Mouse (Mus musculus) adrenal gland, postnatal 10 days (tissue): ENCODE results near the gene Rapgef6. TPM values are rescaled to one million over a fixed set of nuclear protein-coding genes. Genes with fewer than 3 reads are reported as not detected.

Experiments used
- DNase-seq: peaks from one replicate; pipeline ENCODE4 v3.0.0; 2021; ENCODE audit warnings: mixed read lengths
- long read RNA-seq, 2 experiments: library from polyadenylated mRNA; stranded (forward); transcript quantifications; one replicate each; pipeline ENCODE4 v2.0.0; 2021
- total RNA-seq, 2 experiments: library from RNA; stranded (reverse); gene quantifications; 2 replicates each; pipeline ENCODE4 v1.2.3; 2021

Rapgef6 gene
- total RNA-seq: 10 to 100 TPM; 24.9 to 28.0 TPM
- long read RNA-seq, experiment 1, full-length matches to known transcripts: 2 of 11 reads
- long read RNA-seq, experiment 1, partial matches to known transcripts: 7 of 11 reads
- long read RNA-seq, experiment 1, other reads (novel, unspliced or antisense): 2 of 11 reads
- long read RNA-seq, experiment 2: 0 reads

DNA sequence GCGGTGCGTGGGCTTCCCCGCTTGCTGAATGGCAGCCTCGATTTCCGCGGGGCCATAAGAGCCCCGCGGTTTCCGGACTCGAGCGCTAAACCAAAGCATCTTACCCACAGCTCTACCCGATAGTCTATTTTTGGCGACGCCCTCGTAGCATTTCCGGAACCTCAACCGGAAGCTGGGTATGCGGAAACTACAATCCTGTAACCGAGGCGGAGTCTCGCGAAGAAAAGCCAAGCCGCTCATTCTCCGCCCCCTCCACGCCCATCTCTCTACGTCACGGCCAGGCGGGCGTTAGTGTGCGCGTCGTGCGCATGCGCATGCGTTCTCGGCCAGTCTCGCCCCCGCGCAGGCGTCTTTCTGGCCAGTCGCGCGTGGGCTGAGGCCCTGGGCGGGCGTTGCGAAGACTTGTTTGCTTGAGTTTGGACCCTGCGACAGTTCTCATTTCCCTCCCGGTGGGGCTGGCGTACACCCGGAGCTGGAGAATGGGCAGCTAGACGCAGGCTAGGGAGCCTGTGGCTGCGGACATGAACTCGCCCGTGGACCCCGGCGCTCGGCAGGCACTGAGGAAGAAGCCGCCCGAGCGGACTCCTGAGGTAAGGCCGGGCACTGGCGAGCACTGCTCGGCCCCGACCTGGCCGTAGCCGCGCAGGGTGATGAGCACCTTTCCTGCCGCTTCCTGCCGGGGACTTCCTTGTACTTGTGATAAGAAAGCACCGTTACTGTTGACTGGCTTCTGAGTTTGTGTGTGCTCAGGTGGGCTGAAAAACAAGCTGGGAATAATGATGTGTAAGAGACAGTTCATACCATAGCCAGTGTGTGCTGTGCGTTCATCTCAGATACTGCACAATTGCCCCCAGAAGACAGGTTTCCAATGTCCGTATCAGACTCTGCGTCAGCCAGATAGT lies at the start of gene Rapgef6:
TSS of gene Rapgef6 (plus strand) at position 319 of the 902 bp plus-strand sequence.
- peak; percentile 100 for DNase-seq

DNA sequence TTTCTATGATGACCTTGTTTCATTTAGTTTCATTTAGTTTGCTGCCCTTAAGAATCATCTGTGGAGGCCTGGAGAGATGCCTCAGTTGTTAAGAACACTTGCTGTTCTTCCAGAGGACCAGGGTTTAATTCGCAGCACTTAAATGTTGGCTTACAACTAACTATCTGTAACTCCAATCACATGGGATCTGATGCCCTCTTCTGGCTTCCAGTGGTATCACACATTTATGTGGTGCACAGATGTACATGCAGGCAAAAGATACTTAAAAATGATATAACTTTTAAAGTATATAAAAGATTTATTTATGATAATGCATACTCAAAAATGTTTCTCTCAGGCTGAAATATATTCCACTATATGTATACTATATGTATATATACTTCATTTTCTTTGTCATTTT lies 44.2 kb upstream of the Rapgef6 start:
- DNase-seq: peak; percentile 13

DNA sequence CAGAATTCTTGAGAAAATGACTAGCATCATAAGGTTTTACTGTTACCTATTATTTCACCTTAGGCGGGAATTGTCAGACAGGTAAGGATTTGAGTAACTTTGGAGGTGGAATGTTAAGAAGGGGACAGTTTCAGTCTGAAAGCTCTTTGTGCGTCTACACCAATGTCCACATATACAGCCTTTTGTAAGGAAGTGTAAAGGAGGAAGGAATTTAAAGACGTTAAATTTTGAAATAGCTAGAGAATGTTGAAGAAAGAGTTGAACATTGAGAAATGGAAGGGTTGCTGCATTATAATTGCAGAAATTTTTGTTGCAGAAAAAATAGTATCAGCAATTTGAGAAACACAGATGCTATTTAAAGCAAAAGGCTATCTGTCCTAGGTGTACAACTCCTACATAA lies 36.6 kb upstream of the Rapgef6 start:
- DNase-seq: no peak

DNA sequence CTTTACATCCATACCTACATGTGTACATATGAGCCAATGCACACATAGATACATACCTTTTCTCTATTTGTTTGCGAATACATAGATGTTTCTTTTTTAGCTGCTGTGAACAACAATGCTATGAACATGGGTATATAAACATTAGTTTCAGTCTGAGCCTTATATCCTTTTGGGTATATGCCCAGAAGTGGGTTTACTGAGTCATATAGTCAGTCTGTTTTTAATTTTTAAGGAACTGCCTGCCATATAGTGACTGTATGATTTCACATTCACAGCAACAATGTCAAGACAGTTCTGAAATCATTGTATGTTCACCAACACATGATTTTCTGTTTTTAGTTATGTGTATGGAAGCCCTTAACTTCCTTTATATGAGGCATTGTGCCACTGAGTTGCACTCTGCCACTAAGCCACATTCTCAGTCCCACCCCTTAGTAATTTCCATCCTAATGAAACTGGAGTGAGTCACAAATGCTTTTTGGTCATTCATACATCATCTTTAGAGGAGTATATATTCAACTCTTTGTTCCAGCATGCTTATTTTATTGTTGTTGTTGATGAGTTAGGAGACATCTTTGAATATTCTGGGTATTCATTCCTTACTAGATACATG lies 30.6 kb upstream of the Rapgef6 start:
- no peak for DNase-seq

DNA sequence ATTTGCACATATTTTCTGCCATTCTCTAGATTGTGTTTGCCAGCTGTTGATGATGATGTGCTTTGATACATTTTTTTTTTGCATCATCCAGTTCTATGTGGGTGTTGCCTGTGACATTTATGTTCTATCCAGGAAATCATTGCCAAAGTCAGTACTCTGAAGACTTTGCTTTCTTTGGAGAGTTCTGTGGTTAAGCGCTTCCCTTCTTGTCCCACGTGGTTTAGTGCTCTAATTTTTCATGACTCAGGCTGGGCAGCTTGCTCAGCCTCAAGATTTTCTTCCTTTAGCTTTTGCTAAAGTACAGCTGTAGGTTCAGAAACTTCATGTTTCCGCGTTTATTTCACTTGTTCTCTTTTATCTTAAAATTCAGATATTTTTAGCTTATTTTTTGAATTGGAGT lies 30.1 kb upstream of the Rapgef6 start:
- DNase-seq: no peak

DNA sequence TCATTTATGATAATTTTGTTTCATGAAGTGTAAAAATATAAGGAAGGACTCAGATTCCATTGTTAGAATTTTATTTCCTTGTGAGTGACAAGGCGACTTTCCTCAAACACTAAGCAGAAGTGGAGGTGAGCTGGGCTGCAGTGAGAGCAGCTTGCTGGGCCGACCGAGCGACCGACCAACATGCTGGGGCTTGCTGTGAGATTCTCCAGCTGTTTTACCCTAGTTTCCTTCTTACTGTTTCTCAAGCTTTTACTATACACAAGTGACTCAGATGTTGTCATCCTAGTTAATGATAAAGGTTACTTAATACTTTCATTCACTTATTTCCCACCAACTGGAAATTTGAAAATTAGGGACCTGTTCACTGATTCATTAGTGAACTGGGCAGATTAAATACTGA lies 22.8 kb upstream of the Rapgef6 start:
- no peak for DNase-seq

DNA sequence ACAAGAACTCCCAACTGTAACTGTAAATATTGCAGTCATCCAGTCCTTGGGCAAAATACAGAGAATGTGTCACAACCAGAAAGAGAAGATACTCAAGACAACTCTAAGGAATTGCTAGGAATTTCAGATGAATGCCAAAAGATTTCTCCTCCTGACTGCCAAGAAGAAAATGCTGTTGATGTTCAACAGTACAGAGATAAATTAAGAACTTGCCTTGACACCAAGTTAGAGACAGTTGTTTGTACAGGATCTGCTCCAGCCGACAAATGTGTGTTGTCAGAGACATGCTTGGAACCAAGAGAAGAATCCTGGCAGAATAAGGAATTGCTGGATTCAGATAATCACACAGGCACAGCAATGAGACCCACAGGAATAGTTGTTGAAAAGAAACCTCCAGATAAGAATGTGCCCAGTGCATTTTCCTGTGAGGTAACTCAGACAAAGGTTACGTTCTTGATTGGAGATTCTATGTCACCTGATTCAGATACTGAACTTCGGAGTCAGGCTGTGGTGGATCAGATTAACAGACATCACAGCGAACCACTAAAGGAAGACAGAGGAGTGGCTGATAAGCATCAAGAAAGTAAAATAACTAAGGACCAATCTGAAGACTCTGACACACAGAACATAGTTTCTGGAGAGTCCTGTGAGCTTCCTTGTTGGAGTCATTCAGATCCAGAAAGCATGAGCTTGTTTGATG lies 20.0 kb upstream of the Rapgef6 start:
- no peak for DNase-seq

DNA sequence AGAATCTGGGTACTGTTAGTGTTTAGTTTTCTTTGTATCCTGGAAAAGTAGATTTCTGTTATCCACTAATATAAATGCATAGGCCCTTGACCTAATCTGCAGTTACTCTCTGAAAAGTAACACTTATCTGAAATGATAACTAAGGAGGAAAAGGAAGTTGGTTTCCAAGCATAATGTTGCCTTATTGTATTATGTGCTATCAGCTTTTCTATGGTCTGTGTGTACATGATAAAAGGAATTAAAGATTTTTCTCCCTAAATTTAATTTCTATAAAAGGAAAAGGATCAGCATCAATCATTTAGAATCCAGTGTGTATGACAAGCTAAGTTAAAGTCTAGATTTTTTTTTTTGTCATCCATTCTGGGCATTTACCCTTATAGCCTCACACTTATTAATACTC lies 9.1 kb upstream of the Rapgef6 start:
- no peak for DNase-seq

DNA sequence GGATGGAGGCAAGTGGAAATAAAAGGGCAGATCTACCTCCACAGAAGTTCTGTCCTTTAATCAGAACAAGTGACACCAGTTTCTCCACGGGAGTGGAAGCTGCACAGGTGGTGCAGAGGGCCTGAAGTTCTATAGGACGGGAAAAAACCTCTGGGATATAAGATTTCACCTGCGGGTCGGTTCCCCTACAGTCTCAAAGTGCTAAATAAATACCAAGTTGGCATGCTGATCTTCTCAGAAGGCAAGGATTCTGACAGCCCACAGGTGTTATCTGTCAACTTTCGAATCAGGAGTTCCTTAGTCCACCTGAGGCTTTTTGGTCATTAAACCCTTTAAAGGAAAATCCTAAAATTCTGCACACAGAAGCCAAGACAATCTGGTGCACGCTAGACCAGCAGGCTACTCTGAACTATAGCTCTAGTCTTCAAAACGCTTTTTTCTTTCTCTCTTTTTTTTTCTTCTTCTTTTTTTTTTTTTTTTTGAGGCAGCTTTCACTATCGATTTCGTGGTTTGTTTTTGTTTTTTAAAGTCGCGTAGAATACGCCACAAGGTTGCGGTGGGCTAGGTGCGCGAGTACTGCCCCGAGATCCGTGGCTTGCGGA lies 619 bp upstream of the Rapgef6 start:
- DNase-seq: peak; percentile 21

DNA sequence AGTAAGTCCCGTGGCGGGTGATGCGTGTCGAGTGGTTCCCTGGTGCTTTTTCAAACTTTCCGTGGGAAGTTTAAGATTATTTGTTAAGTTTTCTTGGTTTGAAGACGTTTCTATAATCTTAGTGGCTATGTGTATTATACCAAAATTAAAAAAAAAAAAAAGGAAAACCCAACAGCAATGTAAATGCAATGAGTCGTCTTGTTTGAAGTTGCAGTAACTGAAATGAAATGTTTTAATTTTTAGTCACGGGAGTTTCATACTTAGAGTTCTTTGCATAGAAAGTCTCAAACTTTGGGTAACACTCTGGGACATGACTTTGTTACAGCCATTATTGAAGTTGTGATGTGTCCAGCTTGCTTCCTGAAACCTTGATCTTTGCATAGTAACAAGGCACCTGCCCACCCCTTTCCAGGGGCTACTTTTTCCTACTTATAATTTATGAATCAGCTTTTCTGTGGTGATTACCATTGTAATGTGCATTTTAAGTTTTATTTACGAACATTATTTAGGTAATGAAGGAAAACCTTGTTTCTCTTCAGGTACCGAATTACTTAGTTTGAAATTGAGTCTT lies 869 bp downstream of the Rapgef6 start:
- DNase-seq: no peak

DNA sequence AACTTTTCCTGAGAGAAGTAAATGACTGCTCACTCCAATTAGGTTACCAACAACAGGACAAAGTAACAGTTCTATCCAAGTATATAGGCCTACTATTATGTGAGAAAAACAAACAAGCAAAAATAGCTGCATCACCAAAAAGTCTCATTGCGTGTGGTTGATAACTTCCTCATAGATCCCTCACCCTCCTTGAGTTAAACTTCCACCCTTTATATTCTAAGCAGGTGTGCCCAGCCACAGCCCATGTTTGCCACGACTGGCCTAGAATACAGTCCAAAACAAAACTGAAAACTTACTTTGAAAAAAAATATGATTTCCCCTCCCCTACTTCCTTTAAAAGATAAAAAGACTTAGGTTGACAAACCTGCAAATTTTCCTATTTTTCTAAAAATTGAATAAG lies 5.4 kb downstream of the Rapgef6 start:
- no peak for DNase-seq

DNA sequence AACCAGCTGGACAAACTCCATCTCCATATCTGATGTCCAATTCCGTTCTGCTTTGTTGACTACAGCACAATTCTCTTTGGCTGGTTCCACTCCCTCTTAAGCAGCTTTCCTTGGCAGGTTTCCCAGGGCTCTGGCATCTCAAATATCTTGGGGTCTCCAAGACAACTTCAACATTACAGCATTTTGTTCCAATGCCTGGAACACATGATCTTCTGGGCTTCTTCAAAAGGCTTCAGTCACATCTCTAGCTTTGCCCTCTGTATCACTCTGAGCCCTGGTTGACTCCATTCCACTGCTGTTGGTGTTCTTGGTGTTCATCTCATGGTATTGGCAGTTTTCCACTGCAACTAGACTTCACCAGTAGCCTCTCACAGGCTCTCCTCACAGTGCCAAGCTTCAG lies 7.7 kb downstream of the Rapgef6 start:
- DNase-seq: peak; percentile 15

DNA sequence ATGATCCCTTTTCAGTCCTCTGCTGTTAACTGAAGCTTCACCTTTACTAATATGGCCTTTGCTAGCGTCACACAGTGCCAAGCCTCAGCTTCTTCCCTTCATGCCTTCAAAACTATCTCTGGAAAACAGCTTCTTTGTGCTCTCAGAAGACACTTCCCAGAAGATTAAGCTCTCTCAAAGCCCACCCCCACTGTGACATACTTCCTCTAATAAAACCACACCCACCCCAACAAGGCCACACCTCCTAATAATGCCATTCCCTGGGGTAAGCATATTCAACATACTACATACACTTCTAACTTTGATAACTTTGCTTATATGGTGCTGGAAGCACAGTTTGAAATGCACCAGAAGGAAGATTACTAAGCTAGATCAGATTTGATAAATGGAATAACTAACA lies 8.3 kb downstream of the Rapgef6 start:
- DNase-seq: no peak

DNA sequence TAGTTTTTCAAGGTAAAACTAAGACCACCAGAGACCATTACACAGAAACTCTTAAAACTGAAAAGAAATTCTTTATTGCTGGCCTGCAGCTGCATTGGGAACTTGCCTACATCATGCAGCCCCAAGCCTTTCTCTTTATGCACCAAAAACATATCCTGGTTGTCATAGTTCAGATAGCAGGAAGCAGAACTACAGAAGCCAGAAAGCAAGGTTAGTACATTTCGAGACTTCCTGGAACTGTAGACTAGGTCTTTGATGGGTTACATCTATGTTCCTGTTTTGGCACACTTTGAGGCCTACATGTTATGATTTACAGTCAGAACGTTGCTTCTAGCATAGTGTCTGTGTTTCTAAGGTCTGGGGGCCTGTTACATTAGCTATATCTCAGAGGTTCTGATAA lies 11.2 kb downstream of the Rapgef6 start:
- DNase-seq: no peak

DNA sequence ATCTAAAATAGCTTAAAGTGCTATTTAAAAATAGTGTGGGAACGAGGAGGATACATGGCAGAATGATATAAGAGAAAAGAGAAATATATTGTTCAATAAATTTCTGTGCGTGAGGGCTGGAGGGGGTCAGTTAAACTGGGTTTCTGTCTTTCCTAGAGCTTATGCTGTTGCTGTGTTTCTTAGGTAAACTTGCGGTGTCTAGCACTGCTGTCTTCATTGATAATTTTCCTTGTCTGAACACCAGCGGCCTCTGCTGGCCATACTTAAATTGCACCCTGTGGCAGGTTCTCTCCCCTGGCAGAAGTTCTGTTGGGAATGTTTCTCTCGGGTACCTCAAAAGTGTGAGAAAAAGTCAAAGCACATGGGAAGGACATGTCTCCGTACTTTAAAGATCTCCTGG lies 12.2 kb downstream of the Rapgef6 start:
- peak; percentile 87 for DNase-seq

DNA sequence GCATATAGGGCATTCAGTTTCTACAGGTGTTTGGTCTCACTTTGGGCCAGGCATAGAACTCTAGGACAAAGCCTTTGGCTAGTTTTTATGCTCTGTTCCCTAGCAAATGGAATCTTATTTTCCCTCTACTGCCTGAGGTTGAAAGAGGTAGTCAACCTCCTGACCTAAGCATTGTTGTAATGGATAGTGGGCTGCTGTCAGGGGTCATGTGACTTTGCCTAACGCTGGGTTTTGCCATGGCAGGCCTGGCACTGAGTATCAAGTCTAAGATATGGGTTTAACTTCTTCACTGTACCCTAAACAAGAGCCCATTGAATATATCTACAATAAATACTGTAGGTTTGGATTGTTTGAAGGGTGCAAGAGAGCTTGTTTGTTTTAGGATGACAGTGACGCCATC lies 16.4 kb downstream of the Rapgef6 start:
- DNase-seq: no peak

DNA sequence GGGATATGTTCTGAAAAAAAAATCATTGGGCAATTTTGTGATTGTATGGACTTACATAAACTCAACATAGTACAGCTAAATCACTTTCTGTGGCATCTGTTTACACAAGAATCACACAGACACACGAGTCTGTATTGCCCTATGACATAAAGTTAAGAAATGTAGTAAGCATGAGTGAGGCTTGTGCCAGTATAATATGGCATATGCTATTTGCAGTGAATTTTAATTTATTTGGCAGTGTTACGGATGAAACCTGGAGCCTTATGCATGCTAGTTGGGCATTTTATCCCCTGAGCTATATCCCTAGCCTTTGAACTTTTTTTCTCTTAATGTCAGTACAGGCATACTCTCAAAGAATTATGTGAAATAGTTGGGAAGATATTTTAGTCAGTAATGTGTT lies 16.8 kb downstream of the Rapgef6 start:
- DNase-seq: no peak

DNA sequence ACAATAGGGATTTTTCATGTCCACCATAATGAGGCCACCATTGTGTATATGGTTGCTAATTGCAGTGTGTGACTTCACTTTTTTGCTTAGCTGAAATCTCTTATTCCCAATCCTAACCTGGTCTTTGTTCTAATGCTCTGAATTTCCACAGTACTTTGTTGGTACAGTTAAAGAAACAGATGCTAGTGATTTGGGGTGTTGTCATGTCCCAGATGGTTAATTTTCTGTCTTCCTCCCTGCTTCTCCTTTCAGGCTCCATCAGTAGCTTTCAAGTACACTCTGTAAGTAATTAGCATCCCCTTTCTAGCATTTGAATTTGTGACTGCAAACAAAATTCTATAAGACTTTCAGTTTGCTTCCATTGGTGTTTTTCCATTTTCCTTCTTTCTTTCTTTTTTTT lies 17.7 kb downstream of the Rapgef6 start:
- no peak for DNase-seq

DNA sequence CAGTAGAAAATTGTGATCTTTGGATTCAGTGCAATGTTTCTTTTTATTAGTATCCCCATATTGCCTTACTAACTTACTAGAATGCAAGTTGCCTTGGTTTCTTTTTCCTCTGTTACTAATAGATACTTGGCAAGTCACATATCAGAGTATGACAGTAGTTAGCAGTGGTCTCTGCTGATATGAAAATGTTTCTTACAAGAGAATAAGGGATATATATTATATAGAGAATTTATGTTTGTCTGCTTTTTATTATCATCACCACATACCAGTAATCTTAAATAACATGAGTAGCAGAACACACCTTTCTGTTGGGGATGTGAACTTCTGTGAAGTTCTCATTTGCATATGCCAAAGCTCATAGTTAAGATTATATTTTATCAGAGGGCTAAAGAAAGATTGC lies 19.8 kb downstream of the Rapgef6 start:
- no peak for DNase-seq

DNA sequence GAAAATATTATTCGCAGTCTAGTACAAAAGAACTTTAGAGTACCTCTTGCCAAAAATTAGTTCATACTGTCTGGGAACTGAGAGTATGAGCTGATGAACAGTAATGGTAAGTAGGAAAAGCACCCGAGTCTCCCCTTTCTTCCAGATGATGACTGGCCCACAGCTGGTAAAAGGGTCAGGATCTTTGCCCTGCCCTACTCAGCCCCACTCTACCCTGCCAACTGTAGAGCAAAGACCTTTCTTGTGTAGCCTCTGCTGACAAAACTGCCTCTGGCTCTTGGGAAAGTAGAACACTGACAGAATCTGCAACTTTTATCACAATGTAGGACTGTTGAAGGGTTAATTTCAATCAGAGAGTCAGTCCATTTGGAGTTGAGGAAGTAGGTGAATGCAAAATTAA lies 32.3 kb downstream of the Rapgef6 start:
- DNase-seq: no peak

DNA sequence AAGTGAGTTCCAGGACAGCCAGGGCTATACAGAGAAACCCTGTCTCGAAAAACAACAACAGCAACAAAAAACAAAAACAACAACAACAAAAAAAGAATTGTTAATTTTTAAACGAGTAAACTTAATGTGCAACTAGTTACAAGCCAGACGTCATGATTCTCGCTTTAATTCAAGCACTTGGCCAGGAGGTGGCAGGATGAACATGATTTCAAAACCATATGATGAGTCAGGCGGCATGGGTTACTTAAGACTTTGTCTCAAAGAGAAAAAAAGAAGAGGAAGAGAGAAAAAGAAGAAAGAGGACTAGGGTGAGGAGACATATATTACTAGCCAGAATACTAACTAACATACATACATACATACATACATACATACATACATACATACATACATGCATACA lies 40.1 kb downstream of the Rapgef6 start:
- DNase-seq: peak; percentile 35

DNA sequence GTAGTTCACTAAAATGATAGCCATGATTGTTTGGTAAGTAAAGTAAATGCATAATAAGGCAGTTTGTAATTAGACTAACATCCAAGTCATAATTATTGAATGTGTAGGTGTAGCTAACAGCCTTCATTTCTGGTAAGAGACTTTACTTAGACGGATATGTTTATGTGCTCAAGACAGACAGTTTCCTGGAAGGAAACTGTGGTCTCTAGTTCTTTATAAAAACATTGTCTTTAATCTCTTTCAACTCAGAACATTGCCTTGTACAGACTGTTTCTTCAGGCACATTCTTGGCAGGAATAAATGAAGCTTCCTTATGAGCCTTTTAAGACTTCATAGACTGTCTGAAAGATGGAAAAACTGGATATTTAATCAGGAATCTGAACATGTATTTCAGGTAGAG lies 45.3 kb downstream of the Rapgef6 start:
- no peak for DNase-seq
